Mouse (Mus musculus): Measurements from ENCODE around the gene Hmgb1.

The Hmgb1 gene

DNA sequence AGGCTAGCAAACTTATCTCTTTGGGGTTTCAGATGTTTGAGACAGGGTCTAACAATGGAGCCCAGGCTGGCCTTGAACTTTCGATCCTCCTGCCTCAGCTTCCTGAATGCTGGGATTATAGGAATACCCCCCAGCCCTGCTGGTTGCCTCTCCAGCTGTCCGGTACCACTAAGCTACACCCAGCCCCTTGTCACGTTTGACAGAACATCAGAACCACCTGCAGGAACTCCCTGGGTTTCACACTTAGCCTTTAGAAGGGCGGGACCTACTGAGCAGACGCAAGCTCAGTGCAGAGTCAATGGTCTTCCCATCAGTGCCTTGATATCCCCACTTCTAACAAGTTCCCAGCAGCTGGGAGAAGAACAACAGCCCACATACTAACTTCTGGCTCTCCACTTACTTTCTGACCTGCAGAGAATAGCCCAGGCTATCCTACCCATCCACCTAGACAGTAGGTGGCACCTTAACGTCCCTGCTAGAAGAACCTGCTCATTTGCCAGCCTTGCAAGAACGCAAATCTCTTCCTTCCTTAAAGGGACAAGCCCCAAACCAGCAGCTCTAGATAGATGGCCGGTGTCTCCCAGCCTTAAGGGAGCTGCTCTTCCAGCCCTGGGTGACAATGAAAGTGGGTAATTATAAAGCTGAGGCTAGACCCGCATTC is 178.5 kb downstream of the Hmgb1 start:
- intact Hi-C loops (cut with DNase I): loop anchor here (5.0 kb wide), 1 partner anchor 36 kb away; no protein-coding TSS in a partner anchor

DNA sequence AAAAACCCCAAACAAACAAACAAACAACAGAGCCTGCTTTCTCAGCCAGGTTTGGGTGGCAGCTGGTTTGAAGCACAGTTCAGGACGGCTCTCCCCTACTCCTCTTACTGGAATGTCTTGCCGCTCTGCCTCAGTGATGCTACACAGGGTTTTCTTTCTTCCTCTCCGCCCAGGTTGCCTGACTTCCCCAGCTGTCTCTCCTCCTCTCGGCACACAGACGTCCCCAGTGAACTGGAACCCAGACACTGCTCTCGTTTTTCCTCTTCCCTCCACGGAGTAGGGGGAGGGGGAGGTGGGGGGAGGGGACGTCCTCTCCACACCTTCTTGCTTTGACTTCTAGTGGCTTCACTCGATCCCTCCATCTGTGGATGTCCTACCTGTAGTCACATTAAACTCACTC is 179.2 kb downstream of the Hmgb1 start:
- intact Hi-C loops (cut with DNase I): loop anchor here (5.0 kb wide), 1 partner anchor 37 kb away; no protein-coding TSS in a partner anchor

DNA sequence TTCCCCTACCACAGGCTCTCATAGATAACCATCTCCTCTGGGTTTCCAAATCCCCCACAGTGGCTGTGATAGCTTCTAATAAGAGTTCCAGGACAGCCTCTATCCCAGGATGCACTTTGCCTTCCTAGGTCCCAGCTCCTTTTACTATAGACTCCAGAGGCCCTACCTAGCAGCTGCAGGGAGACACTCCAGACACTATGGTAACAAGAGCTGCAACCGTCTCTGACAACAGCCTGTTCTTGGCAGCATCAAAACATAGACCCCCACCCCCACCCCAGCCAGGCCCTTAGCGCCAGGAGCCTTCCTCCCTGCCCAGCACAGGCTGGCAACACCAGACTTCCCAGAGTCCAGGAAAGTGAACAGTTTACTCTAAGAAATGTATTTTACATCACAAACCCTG is 181.2 kb downstream of the Hmgb1 start:
- intact Hi-C loops (cut with DNase I): no loop called here

DNA sequence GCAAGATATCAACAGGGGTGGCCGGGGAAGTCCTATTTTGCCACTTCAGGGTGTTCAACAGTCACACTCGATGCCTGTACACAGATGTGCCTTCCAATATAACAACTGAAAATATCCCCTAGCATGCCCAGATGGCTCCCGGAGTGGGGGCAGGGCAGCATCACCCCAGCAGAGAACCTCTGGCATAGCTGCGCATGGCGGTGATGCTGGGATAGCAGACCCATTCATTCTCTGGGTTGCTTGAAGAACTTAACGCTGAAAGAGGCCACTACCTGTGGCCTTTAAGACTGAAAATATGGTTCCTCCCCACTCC is 181.5 kb downstream of the Hmgb1 start:
- intact Hi-C loops (cut with DNase I): no loop called here

DNA sequence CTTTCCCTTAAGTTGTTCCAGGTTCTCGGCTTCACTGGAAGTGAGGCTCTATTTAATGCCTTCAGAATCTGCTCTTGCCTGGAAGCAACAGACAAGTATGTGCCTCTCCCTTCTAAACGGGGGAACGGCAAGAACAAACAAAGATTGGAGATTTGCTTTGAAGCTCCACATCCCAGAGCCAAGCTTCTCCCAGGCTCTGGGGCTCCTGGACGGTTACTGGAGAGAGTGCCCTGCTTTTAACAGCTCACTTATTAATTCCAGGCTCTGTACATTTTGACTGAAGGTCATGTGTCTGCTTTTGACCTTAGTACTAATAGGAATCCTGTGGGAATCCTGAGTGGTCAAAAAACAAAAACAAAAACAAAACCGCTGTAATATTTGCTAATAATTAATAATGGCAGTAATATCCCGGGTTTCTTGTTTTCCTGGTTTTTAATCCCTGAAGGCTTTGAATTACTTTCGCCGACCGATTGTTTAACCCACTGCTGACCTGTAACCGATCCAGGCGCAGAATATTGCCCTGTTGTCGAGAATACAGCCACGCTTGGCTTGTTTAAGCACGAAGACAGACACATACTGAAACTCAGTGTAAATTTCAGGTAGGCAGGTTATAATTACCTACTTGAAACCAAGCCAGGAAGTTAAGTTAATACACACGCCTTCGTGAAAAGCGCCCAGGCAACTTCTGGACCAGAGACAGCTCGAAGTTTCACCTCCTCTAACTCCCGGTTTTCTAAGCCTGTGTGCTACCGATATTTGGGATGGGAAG is 182.1 kb downstream of the Hmgb1 start:
- intact Hi-C loops (cut with DNase I): no loop called here

DNA sequence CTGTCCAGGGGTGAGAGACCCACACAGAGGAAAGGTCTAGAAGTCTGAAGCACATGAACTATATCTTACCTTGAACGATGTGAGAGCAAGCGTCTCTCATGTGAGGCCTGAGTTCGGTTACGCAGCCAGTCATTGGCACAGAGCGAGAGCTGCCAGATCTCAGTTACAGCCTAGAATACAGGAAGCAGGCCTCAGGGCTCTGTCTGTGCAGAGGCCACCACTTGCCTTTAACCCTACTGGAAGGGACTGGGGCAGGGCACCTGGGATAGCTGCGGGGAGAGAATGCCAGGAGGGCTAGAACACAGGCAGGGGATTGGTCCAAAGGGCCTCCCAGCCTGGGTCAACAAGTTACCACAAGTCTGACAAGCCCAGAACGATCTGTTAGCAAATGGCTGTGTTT is 184.5 kb downstream of the Hmgb1 start:
- intact Hi-C loops (cut with DNase I): no loop called here

DNA sequence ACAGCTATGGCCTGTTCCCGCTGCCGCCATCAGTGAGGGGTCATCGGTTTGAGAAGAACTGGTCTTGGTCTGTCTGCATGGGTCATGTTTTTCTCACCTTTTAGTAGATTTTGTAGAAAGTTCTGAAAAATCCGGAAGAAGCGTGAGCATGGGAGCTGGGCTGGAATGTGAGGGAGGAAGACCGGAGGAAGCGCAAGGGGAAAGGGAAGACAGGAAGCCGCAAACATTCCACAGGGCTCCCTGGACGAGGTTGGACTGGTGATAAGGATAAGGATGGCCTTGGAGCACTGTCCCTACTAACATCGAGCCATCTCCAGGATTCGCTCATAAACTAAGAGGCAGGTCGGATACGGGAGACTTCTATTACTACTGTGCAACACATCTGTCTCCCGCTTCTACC is 185.8 kb downstream of the Hmgb1 start:
- intact Hi-C loops (cut with DNase I): no loop called here

DNA sequence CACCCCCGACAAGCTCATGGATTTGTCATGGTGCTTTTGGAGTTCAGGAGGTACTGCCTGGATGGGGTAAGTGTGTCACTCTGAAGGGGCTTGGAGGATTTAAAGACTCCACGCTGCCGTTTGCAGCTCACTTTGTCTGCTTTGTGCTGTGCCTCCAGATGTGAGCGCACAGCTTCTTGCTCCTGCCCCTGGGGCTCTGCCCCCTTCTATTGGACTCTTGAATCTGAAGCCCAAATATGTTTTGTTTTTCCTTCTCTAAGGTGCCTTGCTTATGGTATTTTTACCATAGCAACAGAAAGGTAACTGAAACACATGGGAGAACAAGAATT is 187.6 kb downstream of the Hmgb1 start:
- intact Hi-C loops (cut with DNase I): no loop called here
